Mouse (Mus musculus) cortical plate, adult 2 months (tissue): ENCODE results near the gene Lmo2. TPM values are rescaled to one million over a fixed set of nuclear protein-coding genes. Genes with fewer than 3 reads are reported as not detected.
A peak's percentile ranks its signal among the peaks of the same experiment; 100 is the strongest.
"Not testable (repeated sequence)": the region's sequence is repeated elsewhere in the genome, so short reads cannot be mapped to it uniquely, and the experiment has no call there.

Source experiments
- H3K27ac ChIP-seq: fragments of 200-500 bp; 2 replicates; pipeline ENCODE4 v1.5.1; 2012; ENCODE audit warnings: low read length, control low read depth, inconsistent platforms; ENCODE audit not compliant: insufficient read depth
- H3K4me1 ChIP-seq: fragments of 200-500 bp; 2 replicates; pipeline ENCODE4 v1.6.1; 2011; ENCODE audit warnings: low read length; ENCODE audit not compliant: control insufficient read depth, insufficient read depth
- H3K4me3 ChIP-seq: fragments of 200-500 bp; 2 replicates; pipeline ENCODE4 v1.5.1; 2011; ENCODE audit warnings: mild to moderate bottlenecking, low read length, control low read depth; ENCODE audit not compliant: insufficient read depth
- CTCF ChIP-seq: fragments of 200-500 bp; IDR thresholded peaks from 2 replicates; pipeline ENCODE4 v1.5.1; 2011; ENCODE audit warnings: mild to moderate bottlenecking, control low read depth, low read length; ENCODE audit not compliant: insufficient read depth; ENCODE audit errors: extremely low read depth
- POLR2A ChIP-seq: fragments of 200-500 bp; IDR thresholded peaks from 2 replicates; pipeline ENCODE4 v1.6.1; 2011; ENCODE audit warnings: mild to moderate bottlenecking, low read length, control low read depth; ENCODE audit not compliant: insufficient read depth; ENCODE audit errors: extremely low read depth
- polyA plus RNA-seq: library from polyadenylated mRNA; depleted of rRNA; stranded (reverse); fragments of >200 nt; gene quantifications from 2 replicates; pipeline ENCODE4 v1.2.3, GENCODE M21; 2012

Lmo2 gene
- polyA plus RNA-seq, 1 experiment = 29.2 TPM

DNA sequence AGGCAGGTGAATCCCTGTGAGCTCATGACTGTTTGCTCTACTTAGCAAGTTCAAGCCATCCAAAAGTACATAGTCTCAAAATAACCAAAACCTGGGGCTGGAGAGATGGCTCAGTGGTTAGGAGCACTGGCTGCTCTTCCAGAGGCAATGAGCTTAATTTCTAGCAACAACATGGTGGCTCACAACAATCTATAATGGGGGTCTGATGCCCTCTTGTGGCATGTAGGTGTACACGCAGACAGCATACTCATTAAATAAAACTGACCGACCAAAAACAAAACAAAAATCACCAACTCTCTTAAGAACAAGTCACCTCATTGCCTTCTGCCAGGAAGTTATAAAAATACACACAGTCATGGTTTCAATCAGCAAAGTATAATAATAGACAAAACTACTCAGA is 43.3 kb downstream of the Lmo2 start:
- H3K27ac ChIP-seq = no peak overlapping the region
- H3K4me3 ChIP-seq = no peak overlapping the region
- H3K4me1 ChIP-seq = no peaks in the 10 kb centered on the region
- TF ChIP-seq POLR2A = no peak
- peak; percentile 59 for TF ChIP-seq CTCF

- Histone ChIP-seq H3K4me3 (no peak overlapping the region), H3K4me1 (no peaks in the 10 kb centered on the region), H3K27ac (no peak overlapping the region)
- TF ChIP-seq POLR2A (no peak), CTCF (no peak)
These were observed 44.1 kb downstream of the Lmo2 start for GRCm38 (mm10) chr2:104001861-104002260.

- TF ChIP-seq POLR2A = no peak
- peak; percentile 81 for TF ChIP-seq CTCF
- Histone ChIP-seq H3K4me3 (no peak overlapping the region), H3K27ac (no peak overlapping the region), H3K4me1 (no peaks in the 10 kb centered on the region)
These were observed 45.1 kb downstream of the Lmo2 start for GRCm38 (mm10) chr2:104002711-104003413.

- TF ChIP-seq CTCF (no peak), POLR2A (no peak)
- H3K4me3 ChIP-seq = no peak overlapping the region
These were observed 50.2 kb downstream of the Lmo2 start for GRCm38 (mm10) chr2:104007793-104008519.

GRCm38 (mm10) chr2:104008853-104009252 is 51.1 kb downstream of the Lmo2 start:
- not testable (repeated sequence) for H3K4me3 ChIP-seq, H3K4me1 ChIP-seq

More at GRCm38 (mm10) chr2:104007793-104008519, 50.2 kb downstream of the Lmo2 start:
- H3K4me1 ChIP-seq = no peaks in the 10 kb centered on the region
- no peak overlapping the region for H3K27ac ChIP-seq

DNA sequence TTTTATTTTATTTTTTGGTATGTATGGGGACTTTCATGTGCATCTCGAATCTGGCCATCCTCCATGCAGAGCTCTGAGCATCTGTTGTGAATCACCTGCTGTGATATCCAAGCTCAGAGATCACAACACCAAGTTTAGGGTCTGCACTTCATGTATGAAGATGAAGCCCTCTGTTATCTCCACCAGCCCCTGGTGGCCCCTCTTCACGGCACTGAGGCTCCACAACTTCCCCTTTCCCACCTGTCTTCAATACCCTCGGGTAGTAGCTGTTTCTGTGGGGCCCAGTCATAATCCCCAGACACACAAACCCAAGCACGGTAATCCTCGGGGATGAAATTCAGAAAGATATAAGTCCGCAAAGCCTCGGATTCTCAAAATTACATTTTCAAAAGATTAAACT is 65.3 kb downstream of the Lmo2 start:
- H3K4me1 ChIP-seq = no peaks in the 10 kb centered on the region

More at GRCm38 (mm10) chr2:104008853-104009252, 51.1 kb downstream of the Lmo2 start:
- H3K27ac ChIP-seq = not testable (repeated sequence)

GRCm38 (mm10) chr2:104024656-104025055 is 66.9 kb downstream of the Lmo2 start:
- peaks cover 2% of the 10 kb centered on the region; the same call in 1 of the 2 replicates for H3K4me1 ChIP-seq
- no peak overlapping the region for H3K4me3 ChIP-seq
- H3K27ac ChIP-seq = no peak overlapping the region
- TF ChIP-seq POLR2A = no peak
- TF ChIP-seq CTCF = no peak

More for the DNA sequence above, 65.3 kb downstream of the Lmo2 start:
- Histone ChIP-seq H3K4me3 (no peak overlapping the region), H3K27ac (no peak overlapping the region)
- TF ChIP-seq POLR2A = no peak
- no peak for TF ChIP-seq CTCF

- Histone ChIP-seq H3K4me1 (peaks cover 4% of the 10 kb centered on the region; the same call in 1 of the 2 replicates), H3K27ac (peak within 1 kb of the TSS; percentile 76), H3K4me3 (peak within 1 kb of the TSS; percentile 85)
- peak; percentile 57; the same call in 1 of the 2 replicates for TF ChIP-seq POLR2A
- TF ChIP-seq CTCF = no peak
These were observed 69.8 kb downstream of the Lmo2 start, which contains the start of gene Fbxo3 for GRCm38 (mm10) chr2:104027458-104028138. Fbxo3 (plus strand) TSS chr2:104027721.

DNA sequence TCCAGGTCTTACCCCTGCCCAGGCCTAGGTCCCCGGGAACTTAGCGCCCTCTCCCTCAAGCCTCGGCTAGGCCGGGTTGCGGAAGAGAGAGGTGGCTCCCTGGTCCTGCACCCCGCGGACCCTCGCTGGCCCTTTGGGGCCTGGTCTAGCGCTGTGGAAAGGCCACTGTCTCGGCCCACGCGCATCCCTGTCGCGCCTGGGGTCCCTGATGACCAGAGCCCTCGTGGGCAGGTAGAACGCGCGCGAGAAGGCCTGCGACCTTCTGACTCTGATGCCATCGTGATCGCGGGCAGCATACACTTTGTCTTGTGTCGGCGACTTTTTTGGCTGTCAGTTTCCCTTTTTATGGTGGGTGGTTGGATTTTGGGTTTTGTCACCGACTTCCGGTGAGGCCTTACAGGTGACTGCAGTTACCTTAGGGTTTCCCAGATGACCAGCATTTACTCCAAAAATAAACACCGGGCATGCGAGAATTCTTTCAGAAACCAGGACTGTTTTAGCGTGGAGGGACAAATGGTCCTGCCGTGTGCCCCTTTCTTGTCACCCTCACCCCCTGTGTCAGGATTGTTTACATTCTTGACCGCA is 70.4 kb downstream of the Lmo2 start, which contains the start of gene 4931422A03Rik:
TSS of gene 4931422A03Rik (minus strand) at position 223 of the 585 bp plus-strand sequence.
- TF ChIP-seq CTCF (no peak), POLR2A (no peak)
- Histone ChIP-seq H3K4me3 (peak within 1 kb of the TSS; percentile 85), H3K4me1 (peaks cover 4% of the 10 kb centered on the region; the same call in 1 of the 2 replicates), H3K27ac (peak within 1 kb of the TSS; percentile 76)
